Mouse (Mus musculus) kidney, adult 2 months (tissue): ENCODE measurements around the gene Zfp324.

Experiments used
- CTCF ChIP-seq: fragments of 200-500 bp; conservative IDR thresholded peaks from 2 replicates; pipeline ENCODE4 v1.5.1; 2011; ENCODE audit warnings: low read depth, mild to moderate bottlenecking, control low read depth, low read length, moderate library complexity, mixed read lengths; ENCODE audit not compliant: insufficient read depth, insufficient read length
- POLR2A ChIP-seq: fragments of 200-500 bp; IDR thresholded peaks from one replicate; pipeline ENCODE4 v1.6.1; 2011; ENCODE audit warnings: low read depth, low read length, control low read depth

DNA sequence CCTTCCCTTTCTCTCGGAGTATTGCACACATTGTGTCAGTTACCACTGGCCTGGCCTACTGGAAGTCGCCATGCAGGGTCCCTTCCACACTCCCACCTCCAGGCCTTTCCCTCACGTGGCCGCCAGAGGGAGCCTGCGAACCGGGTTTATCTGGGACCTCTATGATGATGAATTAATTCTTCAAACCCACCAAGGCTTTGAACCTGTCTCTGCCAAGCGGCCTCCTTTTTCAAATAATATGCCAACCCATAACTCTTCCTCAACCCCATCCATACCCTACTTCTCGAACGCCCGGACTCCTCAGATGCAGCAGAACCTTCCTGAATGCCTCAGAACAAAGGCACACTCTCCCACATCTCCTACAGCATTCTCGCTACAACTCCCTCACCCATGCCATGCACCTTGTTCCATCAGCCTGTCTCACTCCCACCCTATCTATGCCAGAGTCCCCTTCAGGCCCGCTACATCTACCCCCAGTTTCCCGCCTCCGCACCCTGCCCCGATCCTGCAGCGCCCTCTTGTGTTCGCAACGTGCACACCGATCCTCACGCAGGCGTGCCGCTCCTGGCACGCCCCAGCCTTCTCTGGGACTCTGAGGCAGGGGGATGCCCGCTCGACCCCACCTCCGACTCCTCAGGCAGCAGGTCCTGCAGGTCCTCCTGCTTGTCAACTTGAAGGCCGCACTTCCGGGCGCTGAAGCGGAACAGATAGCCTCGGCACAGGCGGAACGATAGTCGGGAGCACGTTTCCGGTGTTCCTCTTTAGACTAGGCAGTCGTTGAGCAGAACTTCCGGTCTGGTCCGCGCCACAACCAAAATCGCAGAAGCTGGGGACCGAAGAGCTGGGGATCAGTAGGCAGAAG is 43.7 kb downstream of the Zfp324 start:
- TF ChIP-seq POLR2A, result peak; percentile 57
- peak; percentile 72 for TF ChIP-seq CTCF
